Mouse (Mus musculus) gastrocnemius, postnatal 4 days (tissue): Measurements from ENCODE around the gene Gpr12. TPM values are rescaled to one million over a fixed set of nuclear protein-coding genes. Genes with fewer than 3 reads are reported as not detected.
"Not testable (repeated sequence)": the region's sequence is repeated elsewhere in the genome, so short reads cannot be mapped to it uniquely, and the experiment has no call there.

Source experiments
- DNase-seq, 2 experiments: peaks; one replicate each; pipeline ENCODE4 v3.0.0; 2021 to 2022; ENCODE audit warnings: low spot score in 2 of 2, mixed read lengths in 2 of 2
- total RNA-seq, 2 experiments: library from RNA; stranded (reverse); gene quantifications; 2 replicates each; pipeline ENCODE4 v1.2.3; 2021

Gpr12 gene
- total RNA-seq, 2 experiments from 2014 or later: not detected

DNA sequence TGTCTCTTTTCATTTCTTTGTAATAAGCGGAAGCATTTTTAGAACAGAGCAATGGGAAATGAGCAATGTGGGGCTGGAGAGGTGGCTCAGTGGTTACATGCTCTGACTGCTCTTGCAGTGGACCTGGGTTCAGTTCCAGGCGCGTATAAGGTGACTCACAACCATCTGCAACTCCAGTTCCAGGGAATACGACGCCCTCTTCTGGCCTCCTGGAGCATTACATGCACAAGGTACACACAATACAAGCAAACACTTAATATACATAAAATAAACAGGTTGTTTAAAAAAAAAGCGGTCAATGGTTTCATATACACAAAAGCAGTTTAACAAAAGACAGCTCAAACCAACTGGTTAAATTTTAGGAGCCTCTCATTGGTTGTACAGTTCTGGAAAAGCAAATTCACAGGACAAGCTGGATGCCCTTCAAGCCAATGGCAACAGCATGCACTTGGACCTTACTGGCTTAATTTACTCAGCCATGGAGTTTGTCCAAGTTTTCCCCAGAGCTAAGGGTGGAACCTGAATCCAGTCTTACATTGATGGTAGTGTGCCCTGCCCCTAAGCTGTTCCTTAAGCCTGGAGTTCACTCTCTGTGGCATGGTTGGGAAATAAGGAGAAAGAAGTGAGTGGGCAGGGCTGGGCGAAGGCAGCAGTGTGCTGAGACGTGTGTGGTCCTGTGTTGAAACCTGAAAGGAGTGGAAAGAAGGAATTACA is 1.5 kb upstream of the Gpr12 start:
- DNase-seq: no peak

DNA sequence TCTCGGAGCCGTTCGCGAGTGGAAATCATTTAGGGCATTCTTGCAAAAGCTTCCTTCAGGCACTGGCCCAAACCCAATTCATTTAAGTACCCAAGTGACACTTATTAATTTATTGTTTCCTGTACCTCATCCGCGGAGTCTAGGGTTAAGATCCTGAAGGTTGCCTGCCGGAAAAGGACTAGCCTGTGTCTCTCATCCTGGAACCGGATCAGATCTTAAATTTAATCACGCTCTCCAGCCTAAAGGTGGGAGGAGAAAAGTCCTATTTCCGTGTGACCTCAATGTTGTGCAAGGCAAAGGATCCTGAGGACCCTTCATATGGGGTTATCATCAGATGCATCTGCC is 240 bp upstream of the Gpr12 start:
- no peak for DNase-seq

DNA sequence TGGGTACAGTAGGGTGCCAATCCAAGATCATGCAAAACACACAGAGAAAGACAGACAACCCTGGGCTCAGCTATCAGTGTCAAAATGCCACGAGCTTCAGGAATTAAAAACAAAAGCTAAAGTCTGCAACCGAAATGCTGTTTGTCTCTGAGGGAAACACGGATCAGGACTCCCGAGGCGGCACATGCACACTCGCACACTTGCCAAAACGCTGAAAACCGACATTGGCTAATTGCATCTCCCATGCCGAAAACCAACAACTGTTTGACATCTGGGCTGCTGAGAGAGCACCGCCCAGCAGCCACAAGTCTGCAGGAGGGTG is 922 bp downstream of the Gpr12 start:
- DNase-seq: no peak

DNA sequence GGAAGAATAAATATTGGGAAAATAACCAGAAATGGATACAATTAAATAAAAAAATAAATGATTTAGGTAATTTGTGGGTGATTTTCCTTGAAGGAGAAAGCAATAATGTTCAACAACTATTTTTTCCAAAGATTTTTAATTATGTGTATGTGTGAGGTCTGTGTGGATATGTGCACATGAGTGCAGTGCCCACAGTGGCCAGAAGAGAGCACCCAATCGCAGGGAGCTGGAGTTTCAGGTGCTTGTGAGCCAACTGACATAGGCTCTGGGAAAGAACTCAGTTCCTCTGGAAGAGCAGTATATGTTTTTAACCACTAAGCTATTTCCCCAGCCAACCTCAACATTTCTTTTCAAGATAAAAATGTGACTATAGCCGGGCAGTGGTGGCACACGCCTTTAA is 8.4 kb downstream of the Gpr12 start:
- no peak for DNase-seq

DNA sequence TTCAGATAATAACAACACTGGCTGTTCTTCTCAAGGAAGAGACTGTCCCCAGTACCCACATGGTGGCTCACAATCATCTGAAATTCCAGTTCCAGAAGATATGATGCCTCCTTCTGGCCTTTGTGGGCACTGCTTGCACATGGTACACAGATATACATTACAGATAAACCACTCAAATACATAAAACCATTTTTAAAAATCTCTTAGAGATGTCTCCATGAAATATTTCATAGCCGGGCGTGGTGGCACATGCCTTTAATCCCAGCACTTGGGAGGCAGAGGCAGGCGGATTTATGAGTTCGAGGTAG is 12.3 kb downstream of the Gpr12 start:
- not testable (repeated sequence) for DNase-seq

DNA sequence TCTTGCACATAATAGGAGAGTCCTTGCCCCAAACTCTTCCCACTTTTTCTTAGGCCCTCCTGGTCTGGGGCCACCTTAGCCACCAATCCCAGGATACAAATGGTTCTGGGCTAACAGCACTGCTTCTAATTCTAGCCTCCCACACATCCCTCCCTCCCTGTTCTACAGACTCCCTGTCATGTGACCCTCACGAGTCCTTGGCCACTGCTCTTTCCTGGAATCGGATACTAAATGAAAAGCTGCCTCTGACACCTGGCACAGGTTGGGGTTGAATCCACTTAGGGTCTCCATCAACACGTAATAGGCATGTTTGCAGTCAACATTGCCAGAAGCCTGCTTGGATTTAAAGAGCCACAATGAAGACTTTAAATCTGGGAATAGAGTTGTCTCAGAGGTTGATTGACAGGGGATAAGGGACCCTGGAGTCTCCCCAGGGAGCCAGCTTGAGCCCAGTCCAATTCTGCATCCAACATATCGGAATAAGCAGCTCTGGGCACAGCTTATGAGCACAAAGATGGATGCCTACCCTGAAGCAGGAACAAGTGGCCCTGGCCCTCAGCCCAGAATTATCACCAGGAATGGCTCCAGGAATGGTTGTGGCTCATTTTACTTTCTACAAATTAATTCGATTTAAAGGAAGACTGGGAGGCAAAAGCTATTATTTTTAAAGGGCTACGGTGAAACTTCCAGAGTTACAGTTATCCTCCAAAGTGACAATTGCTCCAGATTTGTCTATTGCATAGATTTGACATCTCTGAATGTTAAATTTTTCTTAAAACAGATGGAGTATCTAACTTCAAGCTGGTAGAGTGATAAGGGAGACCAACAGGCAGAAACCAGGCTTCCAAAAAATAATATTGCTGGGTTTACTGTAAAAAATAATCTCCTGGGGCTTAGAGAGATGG is 13.0 kb downstream of the Gpr12 start:
- DNase-seq: not testable (repeated sequence)

DNA sequence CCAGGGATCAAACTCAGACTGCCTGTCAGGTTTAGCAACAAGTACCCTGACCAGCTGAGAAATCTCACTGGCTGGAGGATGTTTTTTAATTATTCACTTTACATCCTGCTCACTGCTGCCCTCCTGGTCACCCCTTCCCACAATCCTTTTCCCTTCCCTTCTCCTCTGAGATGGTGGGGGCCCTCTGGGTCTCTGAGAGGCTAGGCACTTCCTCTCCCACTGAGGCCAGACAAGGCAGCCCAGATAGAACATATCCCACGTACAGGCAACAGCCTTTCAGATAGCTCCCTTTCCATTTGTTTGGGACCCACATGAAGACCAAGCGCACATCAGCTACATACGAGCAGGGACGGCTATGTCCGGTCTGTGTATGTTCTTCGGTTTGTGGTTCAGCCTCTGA is 14.9 kb downstream of the Gpr12 start:
- not testable (repeated sequence) for DNase-seq

DNA sequence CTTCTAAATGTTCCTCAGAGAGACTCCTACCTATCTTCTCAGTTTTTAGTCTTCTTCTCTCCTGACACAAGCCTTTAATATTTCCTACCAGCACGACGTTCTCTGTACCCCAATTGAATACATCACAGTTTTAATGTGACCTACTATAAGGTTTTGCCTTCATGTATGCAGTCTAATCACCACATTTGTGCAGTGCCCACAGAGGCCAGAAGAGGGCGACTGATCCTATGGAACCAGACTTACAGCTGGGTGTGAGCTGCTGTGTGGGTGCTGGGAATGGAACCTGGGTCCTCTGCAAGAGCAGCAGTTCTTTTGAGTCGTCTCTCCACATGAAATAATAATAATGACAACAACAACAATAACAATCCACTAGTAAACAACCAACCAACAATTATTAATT is 18.0 kb downstream of the Gpr12 start:
- no peak for DNase-seq

DNA sequence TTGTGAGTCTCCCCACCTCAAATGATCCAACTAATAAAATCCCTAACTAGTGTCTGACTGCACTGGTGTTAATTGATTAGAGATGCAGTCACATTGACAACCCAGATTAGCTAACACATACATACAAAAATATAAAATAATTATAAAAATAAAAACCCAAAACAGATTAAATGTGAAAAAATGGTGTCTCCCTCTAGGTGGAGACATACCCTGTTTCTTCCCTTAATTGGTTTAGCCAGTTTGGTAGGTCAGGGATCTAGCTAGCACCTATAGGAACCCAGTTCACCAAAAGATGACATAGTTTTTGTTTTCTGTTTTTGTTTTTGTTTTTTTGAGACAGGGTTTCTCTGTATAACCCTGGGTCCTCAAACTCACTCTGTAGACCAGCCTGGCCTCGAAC is 20.8 kb downstream of the Gpr12 start:
- no peak for DNase-seq

DNA sequence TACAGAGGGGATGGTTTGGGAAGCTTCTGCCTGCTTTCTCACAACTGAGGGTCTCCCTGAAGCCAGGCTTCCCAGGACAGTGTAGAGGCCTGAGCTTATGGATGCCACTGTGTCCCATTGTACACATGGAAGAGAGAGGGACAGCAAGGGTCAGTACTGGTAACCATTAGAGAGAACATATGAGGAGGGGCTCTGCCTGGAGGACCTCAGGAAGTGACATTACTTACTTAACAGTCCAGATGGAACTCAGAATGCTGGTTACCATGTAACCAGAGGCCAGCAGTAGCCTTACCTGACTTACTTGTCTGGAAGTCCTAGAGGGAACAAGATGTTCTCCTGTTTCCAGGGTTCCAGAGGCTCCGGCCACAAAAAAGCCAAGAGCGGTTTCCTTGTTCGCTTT is 29.2 kb downstream of the Gpr12 start, which contains the start of gene Gm3415:
Gene Gm3415 (plus strand): TSS at position 301 of the 400 bp plus-strand sequence.
- DNase-seq: not testable (repeated sequence)

DNA sequence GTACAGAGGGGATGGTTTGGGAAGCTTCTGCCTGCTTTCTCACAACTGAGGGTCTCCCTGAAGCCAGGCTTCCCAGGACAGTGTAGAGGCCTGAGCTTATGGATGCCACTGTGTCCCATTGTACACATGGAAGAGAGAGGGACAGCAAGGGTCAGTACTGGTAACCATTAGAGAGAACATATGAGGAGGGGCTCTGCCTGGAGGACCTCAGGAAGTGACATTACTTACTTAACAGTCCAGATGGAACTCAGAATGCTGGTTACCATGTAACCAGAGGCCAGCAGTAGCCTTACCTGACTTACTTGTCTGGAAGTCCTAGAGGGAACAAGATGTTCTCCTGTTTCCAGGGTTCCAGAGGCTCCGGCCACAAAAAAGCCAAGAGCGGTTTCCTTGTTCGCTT is 47.7 kb downstream of the Gpr12 start, which contains the start of gene Gm3409:
Gene Gm3409 (plus strand): TSS at position 301 of the 400 bp plus-strand sequence.
- DNase-seq: not testable (repeated sequence)

Other genes with a start within 250 kb of the Gpr12 start
- gene Wasf3, start 200.3 kb downstream of the Gpr12 start, total RNA-seq: 1 to 10 TPM; 1.7 to 2.0 TPM
- not detected for gene Gm6408, start 103.3 kb downstream of the Gpr12 start, total RNA-seq
- gene Gm6370, start 93.9 kb downstream of the Gpr12 start, total RNA-seq: not detected
- gene 4930449I24Rik, start 82.8 kb downstream of the Gpr12 start, total RNA-seq: not detected
- not detected for gene Gm3402, start 71.1 kb downstream of the Gpr12 start, total RNA-seq
- not detected for gene Gm3404, start 59.4 kb downstream of the Gpr12 start, total RNA-seq
- gene Gm3409, start 47.6 kb downstream of the Gpr12 start, total RNA-seq: not detected
- gene Gm3415, start 29.1 kb downstream of the Gpr12 start, total RNA-seq: not detected
- gene Usp12, start 209.8 kb upstream of the Gpr12 start, total RNA-seq: 10 to 100 TPM; 24.1 to 26.7 TPM
- gene Rpl21, start 247.7 kb upstream of the Gpr12 start, total RNA-seq: 100 to 1,000 TPM; 307 to 331 TPM